Mouse (Mus musculus): Measurements from ENCODE around the gene Spred2. TPM values are rescaled to one million over a fixed set of nuclear protein-coding genes. Genes with fewer than 3 reads are reported as not detected.

The Spred2 gene
- polyA plus RNA-seq, 1 experiment = 15.1 TPM

- no peak for DNase-seq (ENCODE audit: low read depth)
These were observed 29.7 kb downstream of the Spred2 start for GRCm38 (mm10) chr11:19953919-19954318.

- no peak for DNase-seq (ENCODE audit: low read depth)
These were observed 30.9 kb downstream of the Spred2 start for GRCm38 (mm10) chr11:19955069-19955468.

GRCm38 (mm10) chr11:19955701-19956100, 31.5 kb downstream of the Spred2 start:
- DNase-seq (ENCODE audit: low read depth) = no peak

- DNase-seq (ENCODE audit: low read depth) = no peak
These were observed 34.8 kb downstream of the Spred2 start for GRCm38 (mm10) chr11:19959006-19959405.

- peak; percentile 91 for DNase-seq (ENCODE audit: low read depth)
These were observed 35.7 kb downstream of the Spred2 start for GRCm38 (mm10) chr11:19959897-19960296.

GRCm38 (mm10) chr11:19960541-19960940, 36.4 kb downstream of the Spred2 start:
- no peak for DNase-seq (ENCODE audit: low read depth)

GRCm38 (mm10) chr11:19961088-19961487, 36.9 kb downstream of the Spred2 start:
- DNase-seq (ENCODE audit: low read depth) = peak; percentile 94

GRCm38 (mm10) chr11:19961766-19962365, 37.7 kb downstream of the Spred2 start:
- DNase-seq (ENCODE audit: low read depth) = no peak

GRCm38 (mm10) chr11:19962796-19963195, 38.6 kb downstream of the Spred2 start:
- no peak for DNase-seq (ENCODE audit: low read depth)

- DNase-seq (ENCODE audit: low read depth) = no peak
These were observed 39.6 kb downstream of the Spred2 start for GRCm38 (mm10) chr11:19963717-19964141.

- DNase-seq (ENCODE audit: low read depth) = no peak
These were observed 40.2 kb downstream of the Spred2 start for GRCm38 (mm10) chr11:19964333-19964732.

GRCm38 (mm10) chr11:19965037-19965611, 40.9 kb downstream of the Spred2 start:
- DNase-seq (ENCODE audit: low read depth) = no peak

GRCm38 (mm10) chr11:19965664-19966063, 41.5 kb downstream of the Spred2 start:
- no peak for DNase-seq (ENCODE audit: low read depth)

GRCm38 (mm10) chr11:19966294-19966693, 42.1 kb downstream of the Spred2 start:
- DNase-seq (ENCODE audit: low read depth) = no peak

- no peak for DNase-seq (ENCODE audit: low read depth)
These were observed 45.4 kb downstream of the Spred2 start for GRCm38 (mm10) chr11:19969584-19969983.

- peak; percentile 96 for DNase-seq (ENCODE audit: low read depth)
These were observed 48.0 kb downstream of the Spred2 start for GRCm38 (mm10) chr11:19971954-19972750.

- DNase-seq (ENCODE audit: low read depth) = no peak
These were observed 49.0 kb downstream of the Spred2 start for GRCm38 (mm10) chr11:19973032-19973790.

GRCm38 (mm10) chr11:19976032-19976431, 51.9 kb downstream of the Spred2 start:
- no peak for DNase-seq (ENCODE audit: low read depth)

GRCm38 (mm10) chr11:19977687-19978086, 53.5 kb downstream of the Spred2 start:
- DNase-seq (ENCODE audit: low read depth) = no peak

GRCm38 (mm10) chr11:19979338-19979737, 55.2 kb downstream of the Spred2 start:
- DNase-seq (ENCODE audit: low read depth) = no peak

GRCm38 (mm10) chr11:19982113-19982512, 57.9 kb downstream of the Spred2 start:
- DNase-seq (ENCODE audit: low read depth) = no peak

- DNase-seq (ENCODE audit: low read depth) = no peak
These were observed 58.6 kb downstream of the Spred2 start for GRCm38 (mm10) chr11:19982779-19983178.
